Mouse (Mus musculus): ENCODE results near the gene Hoxc9. TPM values are rescaled to one million over a fixed set of nuclear protein-coding genes. Genes with fewer than 3 reads are reported as not detected.

Hoxc9 gene
- polyA plus RNA-seq, 2 experiments from 2014 or later: not detected

- ATAC-seq: no peak
Measured at GRCm38 (mm10) chr15:102978615-102979515, 2.6 kb downstream of the Hoxc9 start.

GRCm38 (mm10) chr15:102979936-102980335, 3.7 kb downstream of the Hoxc9 start:
- ATAC-seq: no peak

GRCm38 (mm10) chr15:102980352-102980751, 4.1 kb downstream of the Hoxc9 start:
- no peak for ATAC-seq

GRCm38 (mm10) chr15:102980912-102981311, 4.7 kb downstream of the Hoxc9 start:
- no peak for ATAC-seq

GRCm38 (mm10) chr15:102981379-102982288, 5.4 kb downstream of the Hoxc9 start:
- ATAC-seq: no peak

GRCm38 (mm10) chr15:102983716-102984115, 7.5 kb downstream of the Hoxc9 start:
- no peak for ATAC-seq

- no peak for ATAC-seq
Measured at GRCm38 (mm10) chr15:102984521-102984920, 8.3 kb downstream of the Hoxc9 start.

GRCm38 (mm10) chr15:102984925-102985324, 8.7 kb downstream of the Hoxc9 start:
- no peak for ATAC-seq

- ATAC-seq: peak; percentile 65
Measured at GRCm38 (mm10) chr15:102987124-102987833, 11.0 kb downstream of the Hoxc9 start.

- no peak for ATAC-seq
Measured at GRCm38 (mm10) chr15:102988078-102988477, 11.8 kb downstream of the Hoxc9 start.

GRCm38 (mm10) chr15:102990461-102991397, 14.5 kb downstream of the Hoxc9 start, which contains the start of gene Hoxc8:
Gene Hoxc8, plus strand, starts transcription at chr15:102990607.
- no peak for ATAC-seq

GRCm38 (mm10) chr15:102991782-102992181, 15.5 kb downstream of the Hoxc9 start:
- ATAC-seq: no peak

GRCm38 (mm10) chr15:102992206-102992605, 16.0 kb downstream of the Hoxc9 start:
- no peak for ATAC-seq

- no peak for ATAC-seq
Measured at GRCm38 (mm10) chr15:102992863-102993262, 16.6 kb downstream of the Hoxc9 start.

- no peak for ATAC-seq
Measured at GRCm38 (mm10) chr15:102996548-102996947, 20.3 kb downstream of the Hoxc9 start.

GRCm38 (mm10) chr15:102997431-102997830, 21.2 kb downstream of the Hoxc9 start:
- no peak for ATAC-seq

GRCm38 (mm10) chr15:102997939-102998355, 21.7 kb downstream of the Hoxc9 start, which contains the start of gene Hoxc6:
Gene Hoxc6, plus strand, starts transcription at chr15:102998257.
- no peak for ATAC-seq

GRCm38 (mm10) chr15:102998608-102999182, 22.5 kb downstream of the Hoxc9 start:
- peak; percentile 10 for ATAC-seq

GRCm38 (mm10) chr15:102999183-102999831, 23.1 kb downstream of the Hoxc9 start:
- peak; percentile 84 for ATAC-seq

GRCm38 (mm10) chr15:102999955-103000354, 23.7 kb downstream of the Hoxc9 start:
- no peak for ATAC-seq

Measured in activated CD4-positive, CD25-positive, alpha-beta regulatory T cell, adult 4 months (primary cell).